Mouse (Mus musculus) heart, postnatal 0 days (tissue): ENCODE data around the gene Mmrn2. TPM values are rescaled to one million over a fixed set of nuclear protein-coding genes. Genes with fewer than 3 reads are reported as not detected.

Experiments used
- ATAC-seq: fragments of 200-750 bp; cut with Nextera tagmentation; 2 replicates; pipeline ENCODE4 v1.8.0; 2017; ENCODE audit warnings: low read depth, moderate number of reproducible peaks, moderate library complexity; ENCODE audit not compliant: insufficient read depth
- DNase-seq: peaks from one replicate; pipeline ENCODE4 v3.0.0-alpha.2; 2016; ENCODE audit warnings: low spot score
- H3K27ac ChIP-seq: fragments of 300-500 bp; sonication (generic); 2 replicates; pipeline ENCODE4 v1.5.1; 2014; ENCODE audit warnings: low read depth, mild to moderate bottlenecking
- H3K27me3 ChIP-seq: fragments of 300-500 bp; sonication (generic); 2 replicates; pipeline ENCODE4 v1.6.1; 2014; ENCODE audit warnings: low read length, mixed read lengths; ENCODE audit not compliant: control insufficient read depth, insufficient read depth
- H3K36me3 ChIP-seq: fragments of 300-500 bp; sonication (generic); replicated peaks from 2 replicates; pipeline ENCODE4 v1.6.1; 2014; ENCODE audit warnings: low read length, mixed read lengths; ENCODE audit not compliant: control insufficient read depth, insufficient read depth
- H3K4me1 ChIP-seq: fragments of 300-500 bp; sonication (generic); 2 replicates; pipeline ENCODE4 v1.6.1; 2014; ENCODE audit warnings: antibody characterized with exemption; ENCODE audit not compliant: control insufficient read depth, insufficient read depth
- H3K4me2 ChIP-seq: fragments of 300-500 bp; sonication (generic); 2 replicates; pipeline ENCODE4 v1.6.1; 2014; ENCODE audit warnings: low read depth, mild to moderate bottlenecking, low read length, moderate library complexity
- H3K4me3 ChIP-seq: fragments of 300-500 bp; sonication (generic); 2 replicates; pipeline ENCODE4 v1.5.1; 2014; ENCODE audit warnings: low read depth, low read length
- H3K9ac ChIP-seq: fragments of 300-500 bp; sonication (generic); replicated peaks from 2 replicates; pipeline ENCODE4 v1.6.1; 2014; ENCODE audit warnings: low read depth, low read length, mixed read lengths
- H3K9me3 ChIP-seq: fragments of 300-500 bp; sonication (generic); replicated peaks from 2 replicates; pipeline ENCODE4 v1.6.1; 2016; ENCODE audit warnings: low read length; ENCODE audit not compliant: control insufficient read depth
- CTCF ChIP-seq: IDR thresholded peaks from 2 replicates; pipeline ENCODE4 v1.5.1; 2016; ENCODE audit warnings: antibody characterized with exemption, control low read depth, low read depth
- EP300 ChIP-seq: IDR thresholded peaks from 2 replicates; pipeline ENCODE4 v1.6.1; 2016; ENCODE audit warnings: antibody characterized with exemption, low read depth
- WGBS: fragments of 180-500 bp; shearing (Covaris S2); extraction: QIAGEN DNeasy Blood & Tissue Kit; methylation state at CpG from one replicate; pipeline ENCODE4 v1.1.7; 2014; 5-methylcytosine and 5-hydroxymethylcytosine counted together
- polyA plus RNA-seq: library from polyadenylated mRNA; unstranded; fragments of >200 nt; fragmentation: Nextera tagmentation; extraction: Ambion mirVana; gene quantifications from 2 replicates; pipeline ENCODE4 v1.2.1, GENCODE M21; 2015
- total RNA-seq: library from RNA; depleted of rRNA; stranded (reverse); fragments of >200 nt; gene quantifications from 2 replicates; pipeline ENCODE4 v1.2.3, GENCODE M21; 2014; ENCODE audit warnings: low replicate concordance

Gene Mmrn2
- total and polyA plus RNA-seq, 2 experiments from 2014 or later = 20.4 to 41.7 TPM

DNA sequence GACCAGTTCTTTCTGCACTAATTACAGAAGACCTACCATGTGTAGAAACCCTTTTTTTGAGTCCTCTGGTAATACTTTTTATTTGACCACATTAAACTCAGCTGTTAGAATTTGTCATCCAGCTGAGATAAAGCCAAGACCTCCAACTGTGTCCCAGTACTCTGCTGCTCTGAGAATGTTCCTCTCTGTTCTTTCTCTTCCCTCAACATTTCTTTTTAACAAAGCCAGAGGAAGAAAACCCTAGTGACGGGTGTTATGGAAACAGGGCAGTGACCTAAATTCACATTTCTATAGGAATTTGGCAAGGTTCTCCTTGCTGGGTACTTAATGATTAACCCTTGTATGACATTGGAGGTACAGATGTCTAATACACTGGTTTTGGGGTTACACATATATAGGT, 35.8 kb upstream of the Mmrn2 start:
- Histone ChIP-seq H3K4me3 (no peak overlapping the region), H3K36me3 (peaks cover 92% of the 10 kb centered on the region), H3K27ac (no peak overlapping the region), H3K9ac (no peak overlapping the region), H3K27me3 (no peaks in the 10 kb centered on the region), H3K9me3 (no peaks in the 10 kb centered on the region), H3K4me1 (no peaks in the 10 kb centered on the region), H3K4me2 (no peak overlapping the region)
- TF ChIP-seq EP300 = no peak
- no peak for TF ChIP-seq CTCF
- ATAC-seq (no peak), DNase-seq (no peak)
- 85% methylated on average over 1 of the region's 1 CpGs for WGBS

GRCm38 (mm10) chr14:34341993-34342392, 33.3 kb upstream of the Mmrn2 start:
- no peak for DNase-seq
- no peak overlapping the region for H3K4me2 ChIP-seq
- peaks cover 68% of the 10 kb centered on the region for H3K36me3 ChIP-seq
- no peaks in the 10 kb centered on the region for H3K9me3 ChIP-seq
- TF ChIP-seq CTCF = no peak
- H3K4me1 ChIP-seq = no peaks in the 10 kb centered on the region
- no peak overlapping the region for H3K9ac ChIP-seq
- H3K4me3 ChIP-seq = no peak overlapping the region
- 80% methylated on average over 4 of the region's 4 CpGs for WGBS
- ATAC-seq = no peak
- no peak overlapping the region for H3K27ac ChIP-seq
- no peaks in the 10 kb centered on the region for H3K27me3 ChIP-seq

GRCm38 (mm10) chr14:34343078-34343477, 32.2 kb upstream of the Mmrn2 start:
- peaks cover 57% of the 10 kb centered on the region for H3K36me3 ChIP-seq
- H3K27ac ChIP-seq = no peak overlapping the region
- no peak overlapping the region for H3K4me3 ChIP-seq
- no peak for TF ChIP-seq CTCF
- TF ChIP-seq EP300 = no peak
- no peaks in the 10 kb centered on the region for H3K4me1 ChIP-seq
- DNase-seq (no peak), ATAC-seq (no peak)
- no peak overlapping the region for H3K4me2 ChIP-seq
- no peaks in the 10 kb centered on the region for H3K9me3 ChIP-seq
- WGBS = 78% methylated on average over 4 of the region's 4 CpGs
- no peak overlapping the region for H3K9ac ChIP-seq
- no peaks in the 10 kb centered on the region for H3K27me3 ChIP-seq

DNA sequence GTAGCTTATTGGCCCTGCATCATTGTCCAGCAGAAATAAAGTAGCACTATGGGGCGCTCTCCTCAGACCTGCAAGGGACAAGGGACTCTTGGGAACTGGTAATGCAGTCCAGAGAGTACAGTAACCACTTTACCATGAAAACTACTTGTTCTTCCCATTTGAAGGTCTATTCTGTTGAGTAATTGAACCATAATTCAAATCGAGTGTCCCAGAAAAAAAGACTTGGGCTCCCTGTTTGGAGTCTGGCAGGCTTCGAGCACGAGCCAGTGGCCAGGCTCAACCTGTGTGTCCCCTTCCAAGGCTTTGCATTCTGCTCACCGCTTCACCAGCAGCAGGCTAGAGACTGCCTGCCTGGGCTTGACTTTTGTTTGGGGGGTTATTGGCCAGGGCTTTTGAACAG, 30.9 kb upstream of the Mmrn2 start:
- H3K4me2 ChIP-seq = no peak overlapping the region
- 90% methylated on average over 5 of the region's 5 CpGs for WGBS
- no peak overlapping the region for H3K27ac ChIP-seq
- H3K4me1 ChIP-seq = no peaks in the 10 kb centered on the region
- TF ChIP-seq EP300 (no peak), CTCF (no peak)
- H3K9me3 ChIP-seq = no peaks in the 10 kb centered on the region
- no peak overlapping the region for H3K9ac ChIP-seq
- H3K27me3 ChIP-seq = no peaks in the 10 kb centered on the region
- H3K4me3 ChIP-seq = no peak overlapping the region
- H3K36me3 ChIP-seq = peaks cover 47% of the 10 kb centered on the region
- DNase-seq (no peak), ATAC-seq (no peak)

DNA sequence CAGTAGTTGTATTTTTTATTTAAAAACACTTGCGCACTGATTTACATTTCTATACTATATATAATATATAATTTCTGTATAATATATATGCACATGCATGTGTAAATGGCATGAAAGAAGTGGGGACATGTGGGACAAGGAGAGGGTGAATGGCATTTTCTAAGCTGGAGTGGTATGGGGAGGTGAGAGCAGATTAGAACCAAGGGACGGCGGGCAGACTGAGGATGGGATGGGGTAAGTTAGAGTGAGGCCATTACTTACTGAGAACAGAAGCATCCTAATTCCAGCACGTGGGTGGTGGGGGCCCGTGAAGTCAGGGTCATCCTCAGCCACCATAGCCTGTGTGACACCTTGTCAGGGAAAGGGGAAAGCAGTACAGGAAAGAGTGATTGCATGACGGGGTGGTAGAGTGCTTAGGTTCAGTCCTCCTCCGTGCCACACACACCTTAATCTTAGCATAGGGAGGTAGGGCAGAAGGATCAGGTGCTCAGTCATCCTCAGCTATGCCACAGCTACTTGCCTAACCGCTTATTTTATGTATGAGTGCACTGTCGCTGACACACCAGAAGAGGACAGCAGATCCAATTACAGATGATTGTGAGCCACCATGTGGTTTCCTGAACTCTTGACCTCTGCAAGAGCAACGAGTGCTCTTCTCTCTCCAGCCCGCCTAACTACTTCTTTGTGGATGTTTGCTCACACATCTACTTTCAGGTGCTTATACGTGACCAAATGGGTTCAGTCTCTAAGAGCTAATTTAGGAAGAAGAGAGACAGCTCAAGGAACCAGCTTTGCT, 29.3 kb upstream of the Mmrn2 start:
- ATAC-seq (no peak), DNase-seq (no peak)
- Histone ChIP-seq H3K36me3 (peaks cover 34% of the 10 kb centered on the region), H3K9ac (no peak overlapping the region), H3K27me3 (no peaks in the 10 kb centered on the region), H3K4me2 (no peak overlapping the region), H3K4me3 (no peak overlapping the region), H3K27ac (no peak overlapping the region), H3K4me1 (no peaks in the 10 kb centered on the region), H3K9me3 (no peaks in the 10 kb centered on the region)
- TF ChIP-seq CTCF (no peak), EP300 (no peak)
- WGBS = 61% methylated on average over 12 of the region's 12 CpGs

- Histone ChIP-seq H3K9ac (no peak overlapping the region), H3K4me1 (no peaks in the 10 kb centered on the region), H3K27me3 (no peaks in the 10 kb centered on the region), H3K4me3 (no peak overlapping the region), H3K9me3 (no peaks in the 10 kb centered on the region), H3K27ac (no peak overlapping the region), H3K36me3 (peaks cover 23% of the 10 kb centered on the region), H3K4me2 (no peak overlapping the region)
- TF ChIP-seq CTCF = no peak
- TF ChIP-seq EP300 = no peak
- WGBS = 89% methylated on average over 5 of the region's 5 CpGs
- ATAC-seq (no peak), DNase-seq (no peak)
Observed at GRCm38 (mm10) chr14:34347084-34347483, 28.2 kb upstream of the Mmrn2 start.
